Mouse (Mus musculus) kidney, embryonic 16.5 days (tissue): Measurements from ENCODE around the gene Resf1. TPM values are rescaled to one million over a fixed set of nuclear protein-coding genes. Genes with fewer than 3 reads are reported as not detected.
A peak's percentile ranks its signal among the peaks of the same experiment; 100 is the strongest.
"Not testable (repeated sequence)": the region's sequence is repeated elsewhere in the genome, so short reads cannot be mapped to it uniquely, and the experiment has no call there.

Source experiments
- ATAC-seq: fragments of 200-750 bp; cut with Nextera tagmentation; 2 replicates; pipeline ENCODE4 v1.8.0; 2017; ENCODE audit warnings: moderate TSS enrichment; ENCODE audit not compliant: low FRiP score, low TSS enrichment
- H3K27ac ChIP-seq: fragments of 300-500 bp; sonication (generic); 2 replicates; pipeline ENCODE4 v1.5.1; 2014; ENCODE audit warnings: low read length
- H3K27me3 ChIP-seq: fragments of 300-500 bp; sonication (generic); 2 replicates; pipeline ENCODE4 v1.6.1; 2014; ENCODE audit warnings: low read length, control low read depth, mixed read lengths; ENCODE audit not compliant: insufficient read depth
- H3K36me3 ChIP-seq: fragments of 300-500 bp; sonication (generic); 2 replicates; pipeline ENCODE4 v1.6.1; 2014; ENCODE audit warnings: low read length, control low read depth, mixed read lengths; ENCODE audit not compliant: insufficient read depth
- H3K4me1 ChIP-seq: fragments of 300-500 bp; sonication (generic); 2 replicates; pipeline ENCODE4 v1.6.1; 2014; ENCODE audit warnings: low read length, control low read depth, mixed read lengths; ENCODE audit not compliant: insufficient read depth
- H3K4me2 ChIP-seq: fragments of 300-500 bp; sonication (generic); replicated peaks from 2 replicates; pipeline ENCODE4 v1.6.1; 2014; ENCODE audit warnings: low read depth, low read length
- H3K4me3 ChIP-seq: fragments of 300-500 bp; sonication (generic); 2 replicates; pipeline ENCODE4 v1.5.1; 2014; ENCODE audit warnings: mild to moderate bottlenecking, low read length
- H3K9ac ChIP-seq: fragments of 300-500 bp; sonication (generic); replicated peaks from 2 replicates; pipeline ENCODE4 v1.6.1; 2014; ENCODE audit warnings: low read length
- H3K9me3 ChIP-seq: fragments of 300-500 bp; sonication (generic); 2 replicates; pipeline ENCODE4 v1.6.1; 2016; ENCODE audit warnings: low read length, control low read depth
- WGBS: fragments of 180-500 bp; shearing (Covaris S2); extraction: QIAGEN DNeasy Blood & Tissue Kit; methylation state at CpG from one replicate; pipeline ENCODE4 v1.1.7; 2014; 5-methylcytosine and 5-hydroxymethylcytosine counted together
- polyA plus RNA-seq: library from polyadenylated mRNA; unstranded; fragments of >200 nt; fragmentation: Nextera tagmentation; extraction: Ambion mirVana; gene quantifications from 2 replicates; pipeline ENCODE4 v1.2.1, GENCODE M21; 2015

The Resf1 gene
- 45.4 and 58.4 TPM in 2 replicates for polyA plus RNA-seq

- peak within 1 kb of the TSS; percentile 66 for H3K4me2 ChIP-seq
These were observed at the start of gene Resf1 for GRCm38 (mm10) chr6:149308956-149309932. Resf1 (plus strand) TSS chr6:149309414.

DNA sequence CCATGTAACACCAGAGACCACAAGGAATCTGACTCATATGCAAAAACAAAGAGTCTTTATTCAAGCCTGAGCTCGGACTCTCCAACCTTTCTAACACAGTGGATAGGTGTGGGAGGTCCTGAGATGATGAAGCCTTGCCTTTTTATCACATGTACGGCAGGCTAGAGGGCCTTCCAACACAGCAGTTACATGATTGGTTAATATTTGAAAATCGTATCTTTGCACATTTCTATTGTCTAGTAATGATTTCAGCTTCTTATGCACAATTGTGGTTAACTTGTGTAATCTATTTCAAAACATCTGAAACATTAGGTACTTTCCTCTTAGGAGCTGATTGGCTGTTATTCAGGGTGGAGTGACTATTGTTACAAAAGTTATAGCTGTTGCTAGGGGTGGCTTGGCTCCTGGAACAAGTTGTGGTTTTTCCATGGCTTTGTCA, 48.4 kb upstream of the Resf1 start:
- H3K27ac ChIP-seq, result no peak overlapping the region

More at GRCm38 (mm10) chr6:149308956-149309932, at the start of gene Resf1:
- 4% methylated on average over 61 of the region's 61 CpGs for WGBS
- peak within 1 kb of the TSS; percentile 100 for H3K27ac ChIP-seq
- ATAC-seq, result peak; percentile 100
- H3K27me3 ChIP-seq, result no peaks in the 10 kb centered on the region
- peaks cover 23% of the 10 kb centered on the region for H3K36me3 ChIP-seq
- H3K9me3 ChIP-seq, result peaks cover 18% of the 10 kb centered on the region
- peaks cover 18% of the 10 kb centered on the region for H3K4me1 ChIP-seq
- H3K4me3 ChIP-seq, result peak within 1 kb of the TSS; percentile 95
- peak within 1 kb of the TSS; percentile 99 for H3K9ac ChIP-seq

DNA sequence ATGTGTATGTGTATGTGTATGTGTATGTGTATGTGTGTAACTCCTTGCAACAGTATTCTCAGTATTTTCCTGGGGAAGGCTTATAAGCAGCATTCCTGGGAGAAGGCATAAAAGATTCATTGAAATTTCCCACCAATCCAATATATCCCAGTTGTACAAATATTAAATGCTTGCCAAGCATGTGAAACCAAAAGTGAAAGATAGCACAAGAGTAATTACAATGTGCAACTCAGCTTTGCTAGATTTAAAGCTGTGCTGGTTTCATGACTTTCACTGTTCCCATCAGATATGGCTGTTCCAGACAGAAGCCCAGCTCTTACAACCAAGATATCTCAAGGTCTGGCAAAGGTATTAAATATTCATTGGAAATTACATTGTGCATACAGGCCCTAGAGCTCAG, 41.3 kb upstream of the Resf1 start:
- H3K9ac ChIP-seq, result no peak overlapping the region
- no peak for ATAC-seq
- H3K4me2 ChIP-seq, result no peak overlapping the region
- H3K9me3 ChIP-seq, result no peaks in the 10 kb centered on the region
- H3K36me3 ChIP-seq, result no peaks in the 10 kb centered on the region
- H3K27ac ChIP-seq, result no peak overlapping the region
- H3K4me3 ChIP-seq, result no peak overlapping the region
- no peaks in the 10 kb centered on the region for H3K4me1 ChIP-seq
- H3K27me3 ChIP-seq, result no peaks in the 10 kb centered on the region

More for the DNA sequence above, 48.4 kb upstream of the Resf1 start:
- Histone ChIP-seq H3K9ac (no peak overlapping the region), H3K9me3 (peaks cover 3% of the 10 kb centered on the region; the same call in 1 of the 2 replicates), H3K4me1 (no peaks in the 10 kb centered on the region), H3K36me3 (no peaks in the 10 kb centered on the region), H3K4me3 (no peak overlapping the region), H3K4me2 (no peak overlapping the region), H3K27me3 (no peaks in the 10 kb centered on the region)
- 76% methylated on average over 3 of the region's 3 CpGs for WGBS
- ATAC-seq, result no peak

DNA sequence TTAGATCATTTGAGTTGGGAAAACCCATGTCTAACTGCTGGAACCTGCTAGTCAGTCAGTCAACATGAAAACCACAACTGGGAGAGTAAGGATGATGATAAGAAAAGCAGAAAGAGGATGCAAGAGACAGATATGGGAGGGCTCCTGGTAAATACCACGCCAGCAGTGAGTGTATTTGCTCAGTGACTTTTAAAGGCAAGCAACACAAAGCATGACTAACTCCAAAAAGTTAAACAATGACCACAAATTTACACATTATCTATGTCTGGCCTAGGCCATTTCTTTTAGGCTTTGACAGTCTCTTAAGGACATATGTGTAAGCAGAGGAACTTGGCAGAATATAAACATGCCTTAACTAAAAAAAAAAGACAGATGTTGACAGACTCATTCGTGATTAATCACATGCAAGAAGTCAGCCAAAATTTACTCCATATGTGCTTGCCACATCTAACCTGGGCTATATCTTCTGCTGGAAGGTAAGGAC, 30.9 kb upstream of the Resf1 start:
- Histone ChIP-seq H3K9ac (no peak overlapping the region), H3K36me3 (no peaks in the 10 kb centered on the region; the same call in 1 of the 2 replicates), H3K4me2 (no peak overlapping the region), H3K27me3 (no peaks in the 10 kb centered on the region), H3K4me3 (no peak overlapping the region), H3K4me1 (no peaks in the 10 kb centered on the region), H3K9me3 (peaks cover 21% of the 10 kb centered on the region), H3K27ac (no peak overlapping the region)
- ATAC-seq, result no peak
- WGBS, result 55% methylated on average over 2 of the region's 2 CpGs

- ATAC-seq, result no peak
- Histone ChIP-seq H3K4me2 (no peak overlapping the region), H3K9ac (no peak overlapping the region), H3K9me3 (peaks cover 26% of the 10 kb centered on the region), H3K4me3 (no peak overlapping the region), H3K27ac (no peak overlapping the region), H3K36me3 (no peaks in the 10 kb centered on the region; the same call in 1 of the 2 replicates), H3K4me1 (no peaks in the 10 kb centered on the region), H3K27me3 (no peaks in the 10 kb centered on the region)
- 89% methylated on average over 1 of the region's 1 CpGs for WGBS
These were observed 30.3 kb upstream of the Resf1 start for GRCm38 (mm10) chr6:149278866-149279265.

- no peaks in the 10 kb centered on the region for H3K4me1 ChIP-seq
- H3K36me3 ChIP-seq, result no peaks in the 10 kb centered on the region; the same call in 1 of the 2 replicates
- H3K9me3 ChIP-seq, result peaks cover 28% of the 10 kb centered on the region
- no peak overlapping the region for H3K27ac ChIP-seq
- ATAC-seq, result no peak
- H3K27me3 ChIP-seq, result no peaks in the 10 kb centered on the region
- H3K4me3 ChIP-seq, result no peak overlapping the region
- no peak overlapping the region for H3K9ac ChIP-seq
- H3K4me2 ChIP-seq, result no peak overlapping the region
These were observed 28.7 kb upstream of the Resf1 start for GRCm38 (mm10) chr6:149280511-149280910.

DNA sequence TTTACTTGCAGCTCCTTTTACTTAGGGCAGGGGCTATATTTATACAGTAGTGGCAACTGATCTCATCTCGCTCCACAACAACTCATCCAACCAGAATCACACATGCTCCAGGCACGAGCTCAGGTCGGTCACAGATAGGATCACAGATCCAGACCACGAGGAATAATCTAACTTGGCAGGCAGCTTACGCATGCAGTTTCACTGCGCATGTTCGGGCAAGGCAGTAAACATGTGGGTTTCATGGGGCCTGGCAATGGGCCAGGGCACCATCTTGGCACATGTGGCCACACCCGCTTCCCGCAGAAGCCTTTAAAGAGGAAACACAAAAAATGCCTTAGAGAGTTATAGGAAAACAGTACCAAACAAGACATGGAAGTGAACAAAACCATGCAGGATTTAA, 21.0 kb upstream of the Resf1 start:
- not testable (repeated sequence) for H3K27ac ChIP-seq, ATAC-seq, H3K4me1 ChIP-seq, H3K9ac ChIP-seq, H3K4me2 ChIP-seq, H3K4me3 ChIP-seq, H3K27me3 ChIP-seq, H3K36me3 ChIP-seq
- 90% methylated on average over 9 of the region's 9 CpGs for WGBS
- H3K9me3 ChIP-seq, result peaks cover 11% of the 10 kb centered on the region

DNA sequence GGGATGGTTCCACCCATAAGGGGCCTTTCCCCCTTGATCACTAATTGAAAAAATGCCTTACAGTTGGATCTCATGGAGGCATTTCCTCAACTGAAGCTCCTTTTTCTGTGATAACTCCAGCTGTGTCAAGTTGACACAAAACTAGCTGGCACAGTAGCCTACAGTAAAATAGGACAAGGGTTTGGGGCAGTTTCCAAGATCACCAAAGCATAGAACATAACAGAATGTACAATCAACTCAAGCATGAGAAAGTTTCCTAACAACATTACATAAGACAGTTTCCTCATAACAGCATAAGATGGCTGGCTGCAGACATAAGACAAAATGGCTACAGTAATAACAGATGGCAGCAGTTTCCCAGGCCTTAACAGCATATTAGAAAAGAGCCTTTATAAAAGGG, 6.0 kb upstream of the Resf1 start:
- H3K9me3 ChIP-seq, result peaks cover 18% of the 10 kb centered on the region
- H3K4me1 ChIP-seq, H3K36me3 ChIP-seq, H3K4me3 ChIP-seq, H3K27ac ChIP-seq, ATAC-seq, H3K27me3 ChIP-seq, H3K9ac ChIP-seq, H3K4me2 ChIP-seq: not testable (repeated sequence)

- Histone ChIP-seq H3K9me3 (peaks cover 18% of the 10 kb centered on the region), H3K4me1 (peaks cover 18% of the 10 kb centered on the region), H3K9ac (no peak overlapping the region), H3K27ac (no peak overlapping the region), H3K36me3 (peaks cover 12% of the 10 kb centered on the region), H3K4me3 (no peak overlapping the region), H3K27me3 (no peaks in the 10 kb centered on the region), H3K4me2 (no peak overlapping the region)
- 88% methylated on average over 2 of the region's 2 CpGs for WGBS
- ATAC-seq, result no peak
These were observed 2.1 kb upstream of the Resf1 start for GRCm38 (mm10) chr6:149307092-149307491.

- Histone ChIP-seq H3K36me3 (peaks cover 14% of the 10 kb centered on the region), H3K9ac (no peak overlapping the region), H3K4me2 (no peak overlapping the region), H3K27me3 (no peaks in the 10 kb centered on the region), H3K27ac (no peak overlapping the region), H3K4me1 (peaks cover 18% of the 10 kb centered on the region), H3K4me3 (no peak overlapping the region), H3K9me3 (peaks cover 18% of the 10 kb centered on the region)
- ATAC-seq, result no peak
- WGBS, result 45% methylated on average over 2 of the region's 2 CpGs
These were observed 1.4 kb upstream of the Resf1 start for GRCm38 (mm10) chr6:149307801-149308200.
